Mouse (Mus musculus) small intestine, adult 2 months (tissue): ENCODE results near the gene Grap2.

Experiments
- CTCF ChIP-seq: fragments of 200-500 bp; IDR thresholded peaks from 2 replicates; pipeline ENCODE4 v1.5.1; 2012; ENCODE audit warnings: low read depth, mild to moderate bottlenecking, control low read depth, inconsistent platforms, low read length, moderate library complexity, mixed read lengths; ENCODE audit not compliant: insufficient replicate concordance, insufficient read length; ENCODE audit errors: extremely low read depth
- POLR2A ChIP-seq: fragments of 200-500 bp; IDR thresholded peaks from 2 replicates; pipeline ENCODE4 v1.6.1; 2012; ENCODE audit warnings: low read depth, mild to moderate bottlenecking, control low read depth, inconsistent platforms, low read length, moderate library complexity

GRCm38 (mm10) chr15:80531026-80531425 is 41.4 kb upstream of the Grap2 start:
- TF ChIP-seq CTCF (no peak), POLR2A (no peak)
